Mouse (Mus musculus): Measurements from ENCODE around the gene Opn1mw.
"Not testable (repeated sequence)": the region's sequence is repeated elsewhere in the genome, so short reads cannot be mapped to it uniquely, and the experiment has no call there.

Gene Opn1mw

DNA sequence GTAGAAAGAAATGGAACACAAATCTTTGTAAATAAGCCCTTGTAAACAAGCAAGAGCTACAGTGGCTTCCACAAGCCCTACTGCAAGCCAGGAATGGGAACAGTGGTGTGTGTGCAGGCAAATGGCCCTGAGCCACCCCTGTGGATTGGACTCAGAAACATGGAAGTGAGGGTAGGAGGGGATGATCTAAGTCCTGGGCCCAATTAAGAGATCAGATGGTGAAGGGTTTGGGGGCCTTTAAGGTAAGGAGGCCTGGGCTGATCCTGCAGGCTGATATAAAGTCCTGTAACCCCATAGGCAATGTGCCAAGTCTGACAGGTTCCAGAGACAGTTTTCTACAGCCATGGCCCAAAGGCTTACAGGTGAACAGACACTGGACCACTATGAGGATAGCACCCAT is at the start of gene Opn1mw:
TSS of gene Opn1mw (plus strand) at position 301 of the 400 bp plus-strand sequence.
- no peak for DNase-seq

- DNase-seq: peak; percentile 6
Measured at GRCm38 (mm10) chrX:74084276-74084837, 42.9 kb upstream of the Opn1mw start.

- DNase-seq: peak; percentile 86
Measured at GRCm38 (mm10) chrX:74084946-74085498, 42.2 kb upstream of the Opn1mw start.

DNA sequence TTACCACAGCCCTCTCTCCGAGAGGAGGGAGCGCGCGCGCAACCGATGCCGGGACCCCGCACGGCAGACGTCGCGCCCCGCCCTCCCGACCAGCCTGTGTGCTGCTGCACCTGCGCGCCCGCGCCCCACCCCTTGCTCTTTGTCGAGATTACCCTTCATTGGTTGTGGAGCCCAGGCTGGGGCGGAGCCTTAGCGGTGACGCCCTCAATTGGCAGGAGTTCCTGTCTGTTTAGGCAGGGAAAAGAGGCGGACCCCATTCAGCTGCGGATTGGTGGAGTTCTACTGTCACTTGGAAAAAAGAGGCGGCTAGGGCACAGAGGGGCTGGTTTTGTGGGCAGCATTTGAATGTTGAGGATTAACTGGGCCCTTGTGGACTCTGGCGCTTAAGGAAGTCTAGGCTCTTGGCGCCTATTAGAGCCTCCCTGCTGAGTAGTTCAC is 41.6 kb upstream of the Opn1mw start:
- DNase-seq: peak; percentile 98

GRCm38 (mm10) chrX:74095130-74095529 is 32.1 kb upstream of the Opn1mw start:
- no peak for DNase-seq

- DNase-seq: peak; percentile 5
Measured at GRCm38 (mm10) chrX:74103457-74104188, 23.6 kb upstream of the Opn1mw start.

DNA sequence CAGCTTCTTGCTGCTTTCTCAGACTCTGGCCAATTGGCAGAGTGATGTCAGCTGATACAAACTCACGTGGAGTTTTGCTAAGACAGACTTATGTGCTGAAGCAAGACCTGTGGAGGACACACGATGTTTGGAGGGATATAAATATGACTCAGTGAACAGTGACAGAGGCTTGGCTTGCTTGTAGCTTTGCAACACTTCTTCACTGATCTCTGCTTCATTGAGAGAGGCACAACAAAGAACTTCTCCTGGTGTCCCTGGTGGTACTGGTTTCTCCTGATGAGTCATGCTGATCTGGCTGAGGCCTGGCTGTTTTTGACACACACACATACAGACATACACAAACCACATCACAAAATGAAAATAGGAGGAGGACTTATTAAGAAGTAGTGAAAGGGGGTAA is 21.3 kb upstream of the Opn1mw start:
- DNase-seq: no peak

DNA sequence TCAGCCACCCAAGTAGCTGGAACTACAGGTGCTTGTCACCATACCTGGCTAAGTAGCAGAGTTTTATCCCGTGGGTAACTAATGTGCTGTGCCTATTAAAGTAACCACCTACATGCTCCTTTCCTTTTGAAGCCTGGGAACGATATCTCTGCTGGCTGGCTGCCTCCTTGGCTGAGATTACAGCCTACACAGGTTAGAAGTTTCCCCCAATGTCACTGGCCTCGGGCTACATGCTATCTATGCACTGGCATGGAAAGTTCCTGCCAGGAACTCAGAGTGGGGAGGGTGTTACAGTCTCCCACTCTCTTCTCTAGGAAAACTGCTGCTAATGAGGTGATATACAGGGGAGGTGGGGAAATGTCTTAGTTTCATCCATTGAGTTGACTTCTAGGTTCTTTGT is 18.5 kb upstream of the Opn1mw start:
- no peak for DNase-seq

DNA sequence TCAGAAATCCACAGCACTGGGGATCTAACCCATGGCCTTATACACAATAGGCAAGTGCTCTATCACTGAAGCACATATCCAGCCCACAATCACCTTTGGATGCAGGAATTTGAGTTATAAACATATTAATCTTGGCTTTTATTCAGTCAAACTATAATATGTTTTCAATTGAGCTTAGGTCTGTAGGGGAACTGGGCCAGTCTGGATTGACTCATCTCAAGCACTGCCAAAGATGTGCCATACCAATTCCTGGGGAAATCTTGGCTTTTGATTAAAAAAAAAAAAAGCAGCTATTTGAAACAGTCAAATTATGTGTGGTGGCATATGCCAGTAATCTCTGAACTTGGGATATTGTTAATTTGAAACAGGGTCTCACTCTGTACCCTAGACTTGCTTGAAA is 13.2 kb upstream of the Opn1mw start:
- DNase-seq: no peak

DNA sequence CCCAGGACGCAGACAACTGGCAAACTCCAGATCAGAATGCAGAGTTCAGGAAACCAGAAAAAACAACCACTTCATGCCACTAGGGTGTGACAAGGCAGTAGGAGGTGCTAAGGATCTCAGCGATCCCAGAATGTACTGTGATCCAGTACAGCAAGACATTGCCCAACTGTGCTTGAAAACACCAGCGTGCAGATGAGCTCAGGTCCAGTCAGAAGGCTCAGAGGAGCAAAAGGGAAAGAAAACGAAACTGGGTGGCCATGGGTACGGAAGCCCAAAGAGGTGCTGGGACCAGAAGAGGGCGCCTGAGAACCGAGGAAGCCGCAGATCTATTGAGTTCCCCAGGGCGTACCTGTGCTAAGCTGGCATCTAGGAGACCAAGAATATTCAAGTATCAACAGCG is 11.8 kb upstream of the Opn1mw start:
- peak; percentile 74 for DNase-seq

- DNase-seq: peak; percentile 18
Measured at GRCm38 (mm10) chrX:74124975-74125374, 2.3 kb upstream of the Opn1mw start.

DNA sequence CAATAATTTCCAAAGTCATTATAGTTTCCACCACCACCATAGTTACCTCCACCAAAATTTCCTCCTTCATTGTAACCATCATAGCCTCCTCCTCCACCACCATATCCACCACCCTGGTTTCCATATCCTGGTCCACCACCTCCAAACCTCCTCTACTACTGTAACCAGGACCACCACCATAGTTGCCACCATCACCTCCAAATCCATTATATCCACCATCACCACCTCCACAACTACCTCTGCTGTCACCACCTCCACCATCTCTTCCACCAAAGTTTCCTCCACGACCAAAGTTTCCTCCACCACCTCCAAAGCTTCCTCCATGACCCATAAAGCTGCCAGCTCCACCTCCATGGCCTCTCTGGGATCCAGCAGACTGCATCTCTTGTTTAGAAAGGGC is 8.0 kb downstream of the Opn1mw start, which contains the start of gene Mecp2:
TSS of gene Mecp2 (minus strand) at position 101 of the 400 bp plus-strand sequence.
- DNase-seq: not testable (repeated sequence)

- no peak for DNase-seq
Measured at GRCm38 (mm10) chrX:74167738-74168137, 40.5 kb downstream of the Opn1mw start, which contains the start of gene Tex28. Gene Tex28, minus strand, starts transcription at chrX:74167838.

DNA sequence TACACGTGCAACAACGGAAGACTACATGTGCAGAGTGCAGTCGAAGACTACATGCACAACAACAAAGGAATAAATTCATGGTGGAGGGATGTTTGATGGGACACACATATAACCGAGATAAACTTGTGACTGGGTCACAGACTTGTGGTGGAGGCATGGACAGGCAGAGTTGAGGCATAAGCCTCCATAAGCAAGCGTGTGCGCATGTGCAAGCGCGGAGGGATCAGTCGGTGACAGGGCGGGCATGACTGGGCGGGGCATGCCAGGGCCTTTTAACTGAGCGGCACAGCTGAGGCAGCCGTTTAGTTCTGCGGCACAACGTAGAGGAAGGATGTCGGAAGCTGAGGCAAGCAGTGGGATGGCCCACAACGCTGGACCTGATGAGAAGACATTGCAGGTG is 49.7 kb downstream of the Opn1mw start, which contains the start of gene Tktl1:
TSS of gene Tktl1 (plus strand) at position 301 of the 400 bp plus-strand sequence.
- DNase-seq: no peak

Data from kidney, postnatal 10 days (tissue).